Mouse (Mus musculus) stomach, postnatal 0 days (tissue): ENCODE measurements around the gene Tapt1.

Experiments used
- CTCF ChIP-seq: IDR thresholded peaks from 2 replicates; pipeline ENCODE4 v1.5.1; 2016; ENCODE audit warnings: antibody characterized with exemption, low read depth, mild to moderate bottlenecking, moderate library complexity
- EP300 ChIP-seq: optimal IDR thresholded peaks from 2 replicates; pipeline ENCODE3; 2016; ENCODE audit warnings: antibody characterized with exemption

DNA sequence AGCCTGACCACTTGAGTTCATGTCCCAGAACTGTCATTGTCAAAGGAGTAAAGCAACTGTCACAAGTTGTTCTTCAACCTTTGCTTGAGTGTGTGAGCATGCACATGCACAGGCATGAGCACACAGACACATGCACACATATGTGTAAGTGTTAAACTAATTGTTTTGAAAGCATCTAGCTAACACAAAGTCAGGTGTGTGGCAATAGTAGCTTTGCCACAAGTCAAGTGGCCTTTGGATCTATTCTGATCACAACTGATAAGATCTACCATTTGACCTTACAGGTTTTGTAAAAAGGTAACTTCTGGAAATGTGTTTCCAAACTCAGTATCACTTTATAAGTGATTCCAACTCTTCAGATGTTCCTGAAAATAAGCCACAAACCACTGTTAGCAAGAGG, 39.1 kb downstream of the Tapt1 start:
- no peak for TF ChIP-seq CTCF
- TF ChIP-seq EP300: no peak
